In the genomic region with DNA sequence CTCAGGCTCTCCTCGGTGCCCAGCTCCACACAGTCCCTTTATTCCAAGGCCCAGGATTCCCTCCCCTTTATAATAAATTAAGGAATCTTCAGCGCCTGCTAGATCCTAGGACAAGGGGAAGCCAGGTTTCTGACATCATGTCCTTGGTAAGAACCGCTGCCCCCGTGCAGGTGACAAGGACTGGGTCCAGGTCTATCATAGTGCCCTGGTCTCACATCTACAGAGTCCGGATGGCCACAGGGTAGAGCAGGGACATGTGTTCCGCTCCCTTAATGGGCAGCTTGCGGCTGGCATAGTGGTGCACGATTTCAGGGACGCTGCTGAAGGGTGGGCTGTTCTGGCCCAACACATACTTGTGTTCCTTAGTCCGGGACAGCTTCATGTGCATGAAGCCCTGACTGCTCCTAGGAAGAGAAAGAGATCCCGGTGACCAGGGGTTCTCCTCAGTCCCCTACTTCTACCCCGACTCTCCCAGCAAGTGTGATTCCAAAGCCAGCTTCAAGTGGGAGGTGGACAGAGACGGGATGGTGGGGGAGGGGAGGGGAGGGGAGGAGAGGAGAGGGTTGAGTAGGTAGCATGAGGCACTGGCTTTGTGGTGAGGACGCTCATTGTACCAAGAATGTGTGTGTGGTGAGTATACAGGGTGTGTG, we compare ENCODE assay signal across 7 mouse cellular contexts. TPM values are rescaled to one million over a fixed set of nuclear protein-coding genes. Genes with fewer than 3 reads are reported as not detected.
A peak's percentile ranks its signal among the peaks of the same experiment; 100 is the strongest.
DNase-seq lines count a peak whose midpoint lies in the region; ATAC-seq and TF ChIP-seq lines count a peak whose summit lies in the region.

No protein-coding gene starts in this region.

- peak overlapping the region; percentile 88 for H3K9ac ChIP-seq in lung, embryonic 15.5 days
- peak overlapping the region; percentile 55 for H3K9ac ChIP-seq in hindbrain, postnatal 0 days (replicated peaks; ENCODE audit: low read length)

- 7% methylated on average over 14 of the region's 14 CpGs for WGBS in lung, embryonic 15.5 days
- WGBS in embryonic facial prominence, embryonic 10.5 days: 7% methylated on average over 14 of the region's 14 CpGs
- 11% methylated on average over 14 of the region's 14 CpGs for WGBS in hindbrain, postnatal 0 days
- 10% methylated on average over 14 of the region's 14 CpGs for WGBS in midbrain, embryonic 10.5 days

- H3K27ac ChIP-seq in lung, embryonic 15.5 days: peak overlapping the region; percentile 99
- peak overlapping the region; percentile 99 for H3K27ac ChIP-seq in embryonic facial prominence, embryonic 10.5 days (replicated peaks)
- peak overlapping the region; percentile 94 for H3K27ac ChIP-seq in hindbrain, postnatal 0 days
- peak overlapping the region; percentile 99 for H3K27ac ChIP-seq in midbrain, embryonic 10.5 days (replicated peaks)

- 0 out of 2 replicates have a peak, but pooled peaks cover 2% of the 10 kb centered on the region for H3K36me3 ChIP-seq in lung, embryonic 15.5 days
- H3K36me3 ChIP-seq in embryonic facial prominence, embryonic 10.5 days (replicated peaks): peaks cover 32% of the 10 kb centered on the region
- H3K36me3 ChIP-seq in hindbrain, postnatal 0 days (ENCODE audit: insufficient read depth, low read length): no peaks in the 10 kb centered on the region
- peaks cover 36% of the 10 kb centered on the region for H3K36me3 ChIP-seq in midbrain, embryonic 10.5 days

- H3K4me1 ChIP-seq in lung, embryonic 15.5 days: peaks cover 26% of the 10 kb centered on the region
- peaks cover 41% of the 10 kb centered on the region for H3K4me1 ChIP-seq in embryonic facial prominence, embryonic 10.5 days
- H3K4me1 ChIP-seq in hindbrain, postnatal 0 days (ENCODE audit: insufficient read depth, low read length): peaks cover 31% of the 10 kb centered on the region; the same call in 1 of the 2 replicates
- peaks cover 52% of the 10 kb centered on the region for H3K4me1 ChIP-seq in midbrain, embryonic 10.5 days

- TF ChIP-seq CTCF in hindbrain, postnatal 0 days (IDR thresholded peaks at IDR 0.05; ENCODE audit: low read depth): no peak

- H3K27me3 ChIP-seq in lung, embryonic 15.5 days: no peaks in the 10 kb centered on the region
- no peaks in the 10 kb centered on the region for H3K27me3 ChIP-seq in embryonic facial prominence, embryonic 10.5 days (replicated peaks; ENCODE audit: low read depth, poor library complexity, severe bottlenecking)
- no peaks in the 10 kb centered on the region for H3K27me3 ChIP-seq in hindbrain, postnatal 0 days (ENCODE audit: insufficient read depth, low read length)
- no peaks in the 10 kb centered on the region for H3K27me3 ChIP-seq in midbrain, embryonic 10.5 days (ENCODE audit: low read depth, poor library complexity, severe bottlenecking)

- ATAC-seq in lung, embryonic 15.5 days (ENCODE audit: borderline replicate concordance, extremely low read depth, low FRiP score, low TSS enrichment): peak; percentile 17; the same call in 1 of the 2 replicates
- peak; percentile 66 for ATAC-seq in hindbrain, postnatal 0 days

- H3K4me2 ChIP-seq in lung, embryonic 15.5 days: peak overlapping the region; percentile 83
- H3K4me2 ChIP-seq in hindbrain, postnatal 0 days (ENCODE audit: low read depth, low read length): peak overlapping the region; percentile 56

- H3K4me3 ChIP-seq in lung, embryonic 15.5 days: peak overlapping the region; percentile 64
- peak overlapping the region; percentile 70 for H3K4me3 ChIP-seq in embryonic facial prominence, embryonic 10.5 days
- H3K4me3 ChIP-seq in hindbrain, postnatal 0 days (ENCODE audit: low read length): peak overlapping the region; percentile 39
- peak overlapping the region; percentile 64 for H3K4me3 ChIP-seq in midbrain, embryonic 10.5 days

- H3K9me3 ChIP-seq in lung, embryonic 15.5 days: no peaks in the 10 kb centered on the region
- H3K9me3 ChIP-seq in embryonic facial prominence, embryonic 10.5 days: no peaks in the 10 kb centered on the region
- no peaks in the 10 kb centered on the region for H3K9me3 ChIP-seq in hindbrain, postnatal 0 days (ENCODE audit: low read length)
- H3K9me3 ChIP-seq in midbrain, embryonic 10.5 days (replicated peaks): no peaks in the 10 kb centered on the region

- no peak for DNase-seq in lung, adult 18-20 months
- peak; percentile 74 for DNase-seq in brain, adult 2 months (ENCODE audit: low read depth, low spot score)
- DNase-seq in embryonic facial prominence, embryonic 10.5 days (ENCODE audit: low spot score): peak; percentile 61
- DNase-seq in hindbrain, postnatal 0 days (ENCODE audit: low spot score): no peak
- no peak for DNase-seq in midbrain, embryonic 10.5 days (ENCODE audit: low spot score)
- DNase-seq in adipocyte (ENCODE audit: low spot score): no peak

RNA-seq across cellular contexts. Expression of gene Shf, which starts 19.7 kb away (rescaled TPM):
- 2.1 and 2.9 TPM in 2 replicates for polyA plus RNA-seq in lung, embryonic 15.5 days (2015; fragmentation: Nextera tagmentation; extraction: Ambion mirVana)
- polyA plus RNA-seq in embryonic facial prominence, embryonic 10.5 days (2016; fragmentation: Nextera tagmentation; extraction: Ambion mirVana): 4.7 and 7.6 TPM in 2 replicates
- total RNA-seq in hindbrain, postnatal 0 days (2014; rRNA removed): 131 and 134 TPM in 2 replicates
- polyA plus RNA-seq in hindbrain, postnatal 0 days (2015; fragmentation: Nextera tagmentation; extraction: Ambion mirVana): 12.2 and 13.0 TPM in 2 replicates
- polyA plus RNA-seq in midbrain, embryonic 10.5 days (2016; fragmentation: Nextera tagmentation; extraction: Ambion mirVana): 5.8 and 7.9 TPM in 2 replicates

RNA-seq across cellular contexts. Expression of gene Duox1, which starts 33.8 kb away (rescaled TPM):
- 0.04 and 0.10 TPM in 2 replicates for polyA plus RNA-seq in lung, embryonic 15.5 days (2015; fragmentation: Nextera tagmentation; extraction: Ambion mirVana)
- 0.07 TPM in 1 of 2 replicates, not detected in the other for polyA plus RNA-seq in embryonic facial prominence, embryonic 10.5 days (2016; fragmentation: Nextera tagmentation; extraction: Ambion mirVana)
- 0.10 and 0.11 TPM in 2 replicates for total RNA-seq in hindbrain, postnatal 0 days (2014; rRNA removed)
- polyA plus RNA-seq in hindbrain, postnatal 0 days (2015; fragmentation: Nextera tagmentation; extraction: Ambion mirVana): 0.10 and 0.14 TPM in 2 replicates
- polyA plus RNA-seq in midbrain, embryonic 10.5 days (2016; fragmentation: Nextera tagmentation; extraction: Ambion mirVana): 0.02 TPM in 2 replicates

RNA-seq across cellular contexts. Expression of gene Duoxa1, which starts 35.7 kb away (rescaled TPM):
- polyA plus RNA-seq in lung, embryonic 15.5 days (2015; fragmentation: Nextera tagmentation; extraction: Ambion mirVana): 0.20 and 0.35 TPM in 2 replicates
- polyA plus RNA-seq in embryonic facial prominence, embryonic 10.5 days (2016; fragmentation: Nextera tagmentation; extraction: Ambion mirVana): 0.27 TPM in 1 of 2 replicates, not detected in the other
- not detected in 2 replicates for total RNA-seq in hindbrain, postnatal 0 days (2014; rRNA removed)
- 0.35 TPM in 2 replicates for polyA plus RNA-seq in hindbrain, postnatal 0 days (2015; fragmentation: Nextera tagmentation; extraction: Ambion mirVana)
- not detected in 2 replicates for polyA plus RNA-seq in midbrain, embryonic 10.5 days (2016; fragmentation: Nextera tagmentation; extraction: Ambion mirVana)

RNA-seq across cellular contexts. Expression of gene Duoxa2, which starts 50.6 kb away (rescaled TPM):
- not detected in 2 replicates for polyA plus RNA-seq in lung, embryonic 15.5 days (2015; fragmentation: Nextera tagmentation; extraction: Ambion mirVana)
- polyA plus RNA-seq in embryonic facial prominence, embryonic 10.5 days (2016; fragmentation: Nextera tagmentation; extraction: Ambion mirVana): 0.09 TPM in 1 of 2 replicates, not detected in the other
- total RNA-seq in hindbrain, postnatal 0 days (2014; rRNA removed): 0.37 and 0.93 TPM in 2 replicates
- polyA plus RNA-seq in hindbrain, postnatal 0 days (2015; fragmentation: Nextera tagmentation; extraction: Ambion mirVana): 0.38 and 0.73 TPM in 2 replicates
- polyA plus RNA-seq in midbrain, embryonic 10.5 days (2016; fragmentation: Nextera tagmentation; extraction: Ambion mirVana): not detected in 2 replicates

RNA-seq across cellular contexts. Expression of gene Duox2, which starts 51.0 kb away (rescaled TPM):
- 0.04 TPM in 2 replicates for polyA plus RNA-seq in lung, embryonic 15.5 days (2015; fragmentation: Nextera tagmentation; extraction: Ambion mirVana)
- not detected in 2 replicates for polyA plus RNA-seq in embryonic facial prominence, embryonic 10.5 days (2016; fragmentation: Nextera tagmentation; extraction: Ambion mirVana)
- total RNA-seq in hindbrain, postnatal 0 days (2014; rRNA removed): 0.16 TPM in 1 of 2 replicates, not detected in the other
- 0.05 TPM in 1 of 2 replicates, not detected in the other for polyA plus RNA-seq in hindbrain, postnatal 0 days (2015; fragmentation: Nextera tagmentation; extraction: Ambion mirVana)
- polyA plus RNA-seq in midbrain, embryonic 10.5 days (2016; fragmentation: Nextera tagmentation; extraction: Ambion mirVana): not detected in 2 replicates

Comparison
In these comparisons a context has a peak if more than half of its experiments do, and no peak if none do; other contexts are left out.
1. DNase-seq: peak in brain, adult 2 months (single experiment) and embryonic facial prominence, embryonic 10.5 days (single experiment); none in lung, adult 18-20 months (0 of 2), hindbrain, postnatal 0 days (single experiment), midbrain, embryonic 10.5 days (single experiment) and adipocyte (single experiment).
2. Peak in every context shown above with its lines, with median percentiles within 50 percentile points of each other: H3K27ac ChIP-seq and H3K4me3 ChIP-seq.